Mouse (Mus musculus) heart, postnatal 0 days (tissue): Measurements from ENCODE around the gene Bcl2l14. TPM values are rescaled to one million over a fixed set of nuclear protein-coding genes. Genes with fewer than 3 reads are reported as not detected.

Source experiments
- ATAC-seq: fragments of 200-750 bp; cut with Nextera tagmentation; 2 replicates; pipeline ENCODE4 v1.8.0; 2017; ENCODE audit warnings: low read depth, moderate number of reproducible peaks, moderate library complexity; ENCODE audit not compliant: insufficient read depth
- DNase-seq: peaks from one replicate; pipeline ENCODE4 v3.0.0-alpha.2; 2016; ENCODE audit warnings: low spot score
- H3K27ac ChIP-seq: fragments of 300-500 bp; sonication (generic); 2 replicates; pipeline ENCODE4 v1.5.1; 2014; ENCODE audit warnings: low read depth, mild to moderate bottlenecking
- H3K27me3 ChIP-seq: fragments of 300-500 bp; sonication (generic); 2 replicates; pipeline ENCODE4 v1.6.1; 2014; ENCODE audit warnings: low read length, mixed read lengths; ENCODE audit not compliant: control insufficient read depth, insufficient read depth
- H3K36me3 ChIP-seq: fragments of 300-500 bp; sonication (generic); replicated peaks from 2 replicates; pipeline ENCODE4 v1.6.1; 2014; ENCODE audit warnings: low read length, mixed read lengths; ENCODE audit not compliant: control insufficient read depth, insufficient read depth
- H3K4me1 ChIP-seq: fragments of 300-500 bp; sonication (generic); 2 replicates; pipeline ENCODE4 v1.6.1; 2014; ENCODE audit warnings: antibody characterized with exemption; ENCODE audit not compliant: control insufficient read depth, insufficient read depth
- H3K4me2 ChIP-seq: fragments of 300-500 bp; sonication (generic); 2 replicates; pipeline ENCODE4 v1.6.1; 2014; ENCODE audit warnings: low read depth, mild to moderate bottlenecking, low read length, moderate library complexity
- H3K4me3 ChIP-seq: fragments of 300-500 bp; sonication (generic); 2 replicates; pipeline ENCODE4 v1.5.1; 2014; ENCODE audit warnings: low read depth, low read length
- H3K9ac ChIP-seq: fragments of 300-500 bp; sonication (generic); replicated peaks from 2 replicates; pipeline ENCODE4 v1.6.1; 2014; ENCODE audit warnings: low read depth, low read length, mixed read lengths
- H3K9me3 ChIP-seq: fragments of 300-500 bp; sonication (generic); replicated peaks from 2 replicates; pipeline ENCODE4 v1.6.1; 2016; ENCODE audit warnings: low read length; ENCODE audit not compliant: control insufficient read depth
- CTCF ChIP-seq: IDR thresholded peaks from 2 replicates; pipeline ENCODE4 v1.5.1; 2016; ENCODE audit warnings: antibody characterized with exemption, control low read depth, low read depth
- EP300 ChIP-seq: IDR thresholded peaks from 2 replicates; pipeline ENCODE4 v1.6.1; 2016; ENCODE audit warnings: antibody characterized with exemption, low read depth
- WGBS: fragments of 180-500 bp; shearing (Covaris S2); extraction: QIAGEN DNeasy Blood & Tissue Kit; methylation state at CpG from one replicate; pipeline ENCODE4 v1.1.7; 2014; 5-methylcytosine and 5-hydroxymethylcytosine counted together
- polyA plus RNA-seq: library from polyadenylated mRNA; unstranded; fragments of >200 nt; fragmentation: Nextera tagmentation; extraction: Ambion mirVana; gene quantifications from 2 replicates; pipeline ENCODE4 v1.2.1, GENCODE M21; 2015
- total RNA-seq: library from RNA; depleted of rRNA; stranded (reverse); fragments of >200 nt; gene quantifications from 2 replicates; pipeline ENCODE4 v1.2.3, GENCODE M21; 2014; ENCODE audit warnings: low replicate concordance; rRNA removed

Bcl2l14 gene
- total RNA-seq, result 0.69 TPM in 1 of 2 replicates, not detected in the other
- polyA plus RNA-seq, result 0.22 TPM in 1 of 2 replicates, not detected in the other

DNA sequence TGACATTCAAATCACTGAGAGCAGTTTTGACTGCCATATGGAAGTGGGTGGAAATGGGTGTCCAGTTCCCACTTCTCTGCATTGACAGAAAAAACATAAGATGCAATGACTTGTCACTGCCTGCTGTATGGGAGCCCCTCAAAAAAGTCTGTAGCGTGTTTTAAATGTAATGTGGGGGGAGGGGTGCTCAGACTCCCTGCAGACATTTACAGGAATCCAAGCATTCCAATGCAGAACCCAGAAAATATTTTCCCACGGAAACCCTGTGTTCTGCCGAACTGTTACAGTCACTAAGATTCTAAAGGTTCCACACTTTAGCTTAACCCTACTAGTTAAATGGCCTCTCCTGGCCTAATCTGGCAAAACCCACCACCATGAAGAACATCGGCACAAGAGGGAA is at the start of gene Bcl2l14:
Gene Bcl2l14, plus strand, starts transcription at position 301 of the 400 bp plus-strand sequence.
- no peaks in the 10 kb centered on the region for H3K27me3 ChIP-seq
- no peak within 1 kb of the TSS for H3K4me2 ChIP-seq
- no peak for DNase-seq
- H3K9ac ChIP-seq, result no peak within 1 kb of the TSS
- H3K9me3 ChIP-seq, result no peaks in the 10 kb centered on the region
- TF ChIP-seq EP300 (no peak), CTCF (no peak)
- no peak within 1 kb of the TSS for H3K27ac ChIP-seq
- WGBS, result 63% methylated on average over 4 of the region's 4 CpGs
- H3K4me1 ChIP-seq, result no peaks in the 10 kb centered on the region
- ATAC-seq, result no peak
- H3K4me3 ChIP-seq, result no peak within 1 kb of the TSS
- no peaks in the 10 kb centered on the region for H3K36me3 ChIP-seq

DNA sequence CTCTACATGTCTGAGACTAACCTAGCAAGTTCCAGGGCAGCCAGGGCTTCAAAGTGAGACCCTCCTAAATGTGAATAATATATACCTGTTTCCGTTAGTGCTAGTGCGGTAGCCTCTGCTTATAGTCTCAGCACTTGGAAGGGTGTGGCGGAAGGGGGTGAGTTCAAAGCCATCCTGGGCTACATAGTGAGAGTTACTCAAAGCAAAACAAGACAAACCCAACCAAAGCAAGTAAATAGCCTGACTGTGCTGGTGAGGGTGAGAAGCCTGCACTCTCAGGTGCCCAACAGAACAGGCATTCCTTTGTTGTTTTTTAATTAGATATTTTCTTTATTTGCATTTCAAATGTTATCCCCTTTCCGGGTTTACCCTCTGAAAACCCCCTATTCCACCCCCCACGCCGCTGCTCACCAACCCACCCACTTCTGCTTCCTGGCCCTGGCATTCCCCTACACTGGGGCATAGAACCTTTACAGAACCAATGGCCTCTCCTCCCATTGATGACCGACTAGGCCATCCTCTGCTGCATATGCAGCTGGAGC is 47.5 kb upstream of the Bcl2l14 start:
- no peak overlapping the region for H3K4me2 ChIP-seq
- no peak overlapping the region for H3K27ac ChIP-seq
- H3K9ac ChIP-seq, result no peak overlapping the region
- TF ChIP-seq CTCF (no peak), EP300 (no peak)
- no peak overlapping the region for H3K4me3 ChIP-seq
- H3K4me1 ChIP-seq, result no peaks in the 10 kb centered on the region
- WGBS, result 93% methylated on average over 7 of the region's 7 CpGs
- no peaks in the 10 kb centered on the region for H3K36me3 ChIP-seq
- H3K9me3 ChIP-seq, result no peaks in the 10 kb centered on the region
- DNase-seq (no peak), ATAC-seq (no peak)
- no peaks in the 10 kb centered on the region for H3K27me3 ChIP-seq

DNA sequence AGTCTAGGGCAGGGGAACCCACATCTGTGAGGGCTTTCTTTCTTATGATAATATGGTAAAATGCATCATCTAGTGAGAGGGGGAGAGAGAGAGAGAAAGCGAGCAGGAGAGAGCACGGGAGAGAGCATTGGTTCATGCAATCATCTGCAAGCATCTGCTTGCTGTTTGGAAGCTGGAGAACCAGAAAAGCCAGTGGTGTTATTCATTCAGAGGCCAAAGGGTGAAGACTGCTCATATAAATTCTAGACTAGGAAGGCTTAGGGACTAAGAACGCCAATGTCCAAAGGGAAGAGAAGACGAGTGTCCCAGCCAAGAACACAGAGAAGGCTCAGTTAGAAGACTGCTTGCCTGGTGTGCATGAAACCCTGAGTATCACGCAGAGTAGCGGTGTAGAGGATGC is 43.2 kb upstream of the Bcl2l14 start:
- Histone ChIP-seq H3K27me3 (no peaks in the 10 kb centered on the region), H3K9ac (no peak overlapping the region), H3K27ac (no peak overlapping the region), H3K4me3 (no peak overlapping the region), H3K4me1 (no peaks in the 10 kb centered on the region), H3K9me3 (no peaks in the 10 kb centered on the region), H3K36me3 (no peaks in the 10 kb centered on the region), H3K4me2 (no peak overlapping the region)
- TF ChIP-seq CTCF (no peak), EP300 (no peak)
- DNase-seq (no peak), ATAC-seq (no peak)
- WGBS, result 81% methylated on average over 6 of the region's 6 CpGs

DNA sequence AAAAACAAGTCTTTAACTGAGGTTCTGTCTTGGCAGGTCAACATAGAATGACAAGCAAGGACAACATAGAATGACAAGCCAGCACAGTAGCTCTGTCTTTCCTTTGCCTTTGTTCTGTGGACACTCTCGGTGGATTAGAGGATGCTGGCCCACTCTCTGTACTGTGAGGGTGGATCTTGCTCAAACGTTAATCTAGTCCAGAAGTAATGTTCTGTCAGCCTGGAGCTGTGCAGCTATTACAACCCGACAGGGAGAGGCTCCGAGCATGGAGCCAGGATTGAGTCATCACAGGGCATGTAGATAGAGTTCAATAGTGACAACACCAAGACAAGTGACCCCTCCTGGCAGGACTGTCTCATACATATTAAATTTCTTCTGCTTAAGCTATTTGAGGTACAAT is 42.4 kb upstream of the Bcl2l14 start:
- ATAC-seq, result no peak
- H3K9ac ChIP-seq, result no peak overlapping the region
- 69% methylated on average over 4 of the region's 4 CpGs for WGBS

DNA sequence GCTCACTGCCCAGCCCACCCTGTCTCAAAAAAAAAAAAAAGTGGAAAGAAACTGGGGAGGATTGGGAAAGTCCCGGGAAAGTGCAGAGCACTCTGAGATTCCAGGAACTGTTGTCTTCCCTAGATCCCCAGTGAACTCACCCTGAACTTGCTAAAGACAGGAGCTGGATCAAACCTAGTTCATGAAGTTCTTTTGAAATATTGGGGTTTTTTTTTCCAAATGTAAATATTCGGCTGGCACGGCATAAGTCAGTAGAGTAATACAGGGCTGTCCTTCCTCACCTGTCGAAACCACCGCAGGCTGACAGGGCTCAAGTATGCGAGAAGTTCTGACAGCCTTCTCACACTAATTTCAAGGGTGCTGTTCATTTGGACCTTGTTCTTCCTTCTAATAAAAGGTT is 38.5 kb upstream of the Bcl2l14 start:
- TF ChIP-seq EP300, result no peak
- no peak for TF ChIP-seq CTCF
- H3K36me3 ChIP-seq, result no peaks in the 10 kb centered on the region
- H3K9me3 ChIP-seq, result no peaks in the 10 kb centered on the region
- no peak overlapping the region for H3K9ac ChIP-seq
- no peak for DNase-seq
- no peak for ATAC-seq
- H3K27ac ChIP-seq, result no peak overlapping the region
- H3K27me3 ChIP-seq, result no peaks in the 10 kb centered on the region
- H3K4me3 ChIP-seq, result no peak overlapping the region
- 72% methylated on average over 6 of the region's 6 CpGs for WGBS
- H3K4me1 ChIP-seq, result no peaks in the 10 kb centered on the region
- H3K4me2 ChIP-seq, result no peak overlapping the region

More for the DNA sequence above, 42.4 kb upstream of the Bcl2l14 start:
- no peak for DNase-seq
- no peak overlapping the region for H3K4me2 ChIP-seq
- TF ChIP-seq CTCF (no peak), EP300 (no peak)
- H3K4me1 ChIP-seq, result no peaks in the 10 kb centered on the region
- H3K9me3 ChIP-seq, result no peaks in the 10 kb centered on the region
- H3K27ac ChIP-seq, result no peak overlapping the region
- no peak overlapping the region for H3K4me3 ChIP-seq
- H3K36me3 ChIP-seq, result no peaks in the 10 kb centered on the region
- H3K27me3 ChIP-seq, result no peaks in the 10 kb centered on the region

DNA sequence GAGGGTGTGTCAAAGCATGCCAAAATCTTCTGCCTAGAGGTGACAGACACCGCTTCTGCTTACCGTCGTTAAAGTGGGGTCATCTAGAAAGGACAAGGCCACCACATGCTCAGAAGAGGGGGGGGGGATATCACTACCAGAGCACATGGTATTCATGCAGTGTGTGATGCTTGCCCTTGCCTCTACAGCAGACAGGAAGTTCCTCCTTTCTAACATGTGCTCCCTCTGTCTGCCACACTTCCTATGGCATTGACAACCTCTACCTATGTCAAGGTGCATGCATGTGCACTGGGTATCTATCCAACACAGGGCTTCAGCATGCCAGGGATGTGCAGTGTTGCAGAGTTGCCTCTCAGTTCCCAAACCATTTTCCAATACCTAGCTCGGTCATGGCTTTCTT is 36.0 kb upstream of the Bcl2l14 start:
- H3K9me3 ChIP-seq, result no peaks in the 10 kb centered on the region
- no peak for ATAC-seq
- H3K4me3 ChIP-seq, result no peak overlapping the region
- H3K4me1 ChIP-seq, result no peaks in the 10 kb centered on the region
- no peak overlapping the region for H3K9ac ChIP-seq
- DNase-seq, result no peak
- no peak overlapping the region for H3K27ac ChIP-seq
- no peak for TF ChIP-seq EP300
- 87% methylated on average over 4 of the region's 4 CpGs for WGBS
- H3K36me3 ChIP-seq, result no peaks in the 10 kb centered on the region
- H3K4me2 ChIP-seq, result no peak overlapping the region
- H3K27me3 ChIP-seq, result no peaks in the 10 kb centered on the region
